ENCODE assay signal across 8 mouse cellular contexts in genomic region chr10:81429605-81430061, GRCm38 (mm10). TPM values are rescaled to one million over a fixed set of nuclear protein-coding genes. Genes with fewer than 3 reads are reported as not detected.
DNase-seq lines count a peak whose midpoint lies in the region; ATAC-seq lines count a peak whose summit lies in the region.

No protein-coding gene starts in this region.

- no peaks in the 10 kb centered on the region for H3K36me3 ChIP-seq in hindbrain, embryonic 13.5 days
- H3K36me3 ChIP-seq in limb, embryonic 11.5 days (ENCODE audit: control insufficient read depth, insufficient read depth, low read length): no peaks in the 10 kb centered on the region
- H3K36me3 ChIP-seq in midbrain, embryonic 11.5 days (ENCODE audit: control insufficient read depth, insufficient read depth, low read length): no peaks in the 10 kb centered on the region

- peak; percentile 93 for DNase-seq in NIH3T3 (ENCODE audit: low read depth)
- peak; percentile 86 for DNase-seq in cerebellum, adult 9-10 months
- DNase-seq in frontal cortex, postnatal 25 days (ENCODE audit: low spot score in 2 of 2): peak; percentile 52 to 59
- DNase-seq in limb, embryonic 11.5 days (ENCODE audit: low spot score): peak; percentile 84
- peak; percentile 94 for DNase-seq in midbrain, embryonic 11.5 days (ENCODE audit: low spot score, missing footprints)
- peak; percentile 77 for DNase-seq in spleen, adult 12 weeks (ENCODE audit: low spot score)
- no peak for DNase-seq in T-cell, adult 2 months (ENCODE audit: low spot score)

- H3K27ac ChIP-seq in hindbrain, embryonic 13.5 days: peak overlapping the region; percentile 96
- peak overlapping the region; percentile 68 for H3K27ac ChIP-seq in limb, embryonic 11.5 days (replicated peaks; ENCODE audit: low read depth, low read length)
- peak overlapping the region; percentile 67 for H3K27ac ChIP-seq in midbrain, embryonic 11.5 days (ENCODE audit: low read depth, low read length)

- H3K4me2 ChIP-seq in hindbrain, embryonic 13.5 days: peak overlapping the region; percentile 83
- peak overlapping the region; percentile 93 for H3K4me2 ChIP-seq in limb, embryonic 11.5 days (ENCODE audit: low read depth, severe bottlenecking)
- peak overlapping the region; percentile 96 for H3K4me2 ChIP-seq in midbrain, embryonic 11.5 days

- H3K4me3 ChIP-seq in hindbrain, embryonic 13.5 days: peak overlapping the region; percentile 73
- peak overlapping the region; percentile 78 for H3K4me3 ChIP-seq in limb, embryonic 11.5 days (ENCODE audit: low read depth, low read length)
- H3K4me3 ChIP-seq in midbrain, embryonic 11.5 days (ENCODE audit: low read depth, low read length): peak overlapping the region; percentile 80

- peaks cover 68% of the 10 kb centered on the region for H3K4me1 ChIP-seq in hindbrain, embryonic 13.5 days (replicated peaks)
- H3K4me1 ChIP-seq in limb, embryonic 11.5 days (ENCODE audit: control insufficient read depth, insufficient read depth, low read length): peaks cover 18% of the 10 kb centered on the region
- H3K4me1 ChIP-seq in midbrain, embryonic 11.5 days (ENCODE audit: control insufficient read depth, insufficient read depth, low read length): peaks cover 10% of the 10 kb centered on the region

- ATAC-seq in hindbrain, embryonic 13.5 days (ENCODE audit: low FRiP score): no peak
- ATAC-seq in limb, embryonic 11.5 days (ENCODE audit: insufficient number of reproducible peaks, low FRiP score, low TSS enrichment, low read depth): peak; percentile 22
- ATAC-seq in midbrain, embryonic 11.5 days (ENCODE audit: low FRiP score): peak; percentile 31

- peak overlapping the region; percentile 90 for H3K9ac ChIP-seq in hindbrain, embryonic 13.5 days
- peak overlapping the region; percentile 76 for H3K9ac ChIP-seq in limb, embryonic 11.5 days (ENCODE audit: low read length)
- peak overlapping the region; percentile 89 for H3K9ac ChIP-seq in midbrain, embryonic 11.5 days (ENCODE audit: low read length)

- under 1% methylated on average over 19 of the region's 20 CpGs for WGBS in hindbrain, embryonic 13.5 days
- 0% methylated on average over 20 of the region's 20 CpGs for WGBS in limb, embryonic 11.5 days
- under 1% methylated on average over 20 of the region's 20 CpGs for WGBS in midbrain, embryonic 11.5 days

- H3K9me3 ChIP-seq in hindbrain, embryonic 13.5 days: no peaks in the 10 kb centered on the region
- no peaks in the 10 kb centered on the region for H3K9me3 ChIP-seq in limb, embryonic 11.5 days (ENCODE audit: control insufficient read depth, low read length)
- H3K9me3 ChIP-seq in midbrain, embryonic 11.5 days (ENCODE audit: control insufficient read depth, low read length): no peaks in the 10 kb centered on the region

- peaks cover 47% of the 10 kb centered on the region for H3K27me3 ChIP-seq in hindbrain, embryonic 13.5 days
- H3K27me3 ChIP-seq in limb, embryonic 11.5 days (ENCODE audit: control insufficient read depth, insufficient read depth, low read length): peaks cover 46% of the 10 kb centered on the region
- peaks cover 57% of the 10 kb centered on the region for H3K27me3 ChIP-seq in midbrain, embryonic 11.5 days (ENCODE audit: control insufficient read depth, insufficient read depth, low read length)

RNA-seq across cellular contexts. Expression of gene Nfic, which starts 25.8 kb away (rescaled TPM):
- polyA plus RNA-seq in hindbrain, embryonic 13.5 days (2015; fragmentation: Nextera tagmentation; extraction: Ambion mirVana): 21.3 and 22.4 TPM in 2 replicates
- 16.7 and 18.7 TPM in 2 replicates for polyA plus RNA-seq in limb, embryonic 11.5 days (2014; fragmentation: Nextera tagmentation; extraction: Ambion mirVana)
- polyA plus RNA-seq in midbrain, embryonic 11.5 days (2014; fragmentation: Nextera tagmentation; extraction: Ambion mirVana): 6.6 and 6.9 TPM in 2 replicates

RNA-seq across cellular contexts. Expression of gene Smim24, which starts 36.8 kb away (rescaled TPM):
- polyA plus RNA-seq in hindbrain, embryonic 13.5 days (2015; fragmentation: Nextera tagmentation; extraction: Ambion mirVana): 1.8 TPM in 2 replicates
- polyA plus RNA-seq in limb, embryonic 11.5 days (2014; fragmentation: Nextera tagmentation; extraction: Ambion mirVana): 3.4 and 3.5 TPM in 2 replicates
- polyA plus RNA-seq in midbrain, embryonic 11.5 days (2014; fragmentation: Nextera tagmentation; extraction: Ambion mirVana): 2.3 and 2.7 TPM in 2 replicates

RNA-seq across cellular contexts. Expression of gene Gm48552, which starts 40.8 kb away (rescaled TPM):
- 2.0 and 2.3 TPM in 2 replicates for polyA plus RNA-seq in hindbrain, embryonic 13.5 days (2015; fragmentation: Nextera tagmentation; extraction: Ambion mirVana)
- 0.40 and 1.0 TPM in 2 replicates for polyA plus RNA-seq in limb, embryonic 11.5 days (2014; fragmentation: Nextera tagmentation; extraction: Ambion mirVana)
- 0.20 and 0.47 TPM in 2 replicates for polyA plus RNA-seq in midbrain, embryonic 11.5 days (2014; fragmentation: Nextera tagmentation; extraction: Ambion mirVana)

RNA-seq across cellular contexts. Expression of gene Gm48551, which starts 45.4 kb away (rescaled TPM):
- 6.5 and 8.1 TPM in 2 replicates for polyA plus RNA-seq in hindbrain, embryonic 13.5 days (2015; fragmentation: Nextera tagmentation; extraction: Ambion mirVana)
- polyA plus RNA-seq in limb, embryonic 11.5 days (2014; fragmentation: Nextera tagmentation; extraction: Ambion mirVana): 2.1 and 2.8 TPM in 2 replicates
- 2.7 and 2.9 TPM in 2 replicates for polyA plus RNA-seq in midbrain, embryonic 11.5 days (2014; fragmentation: Nextera tagmentation; extraction: Ambion mirVana)

RNA-seq across cellular contexts. Expression of gene Dohh, which starts 45.4 kb away (rescaled TPM):
- 72.1 and 74.8 TPM in 2 replicates for polyA plus RNA-seq in hindbrain, embryonic 13.5 days (2015; fragmentation: Nextera tagmentation; extraction: Ambion mirVana)
- polyA plus RNA-seq in limb, embryonic 11.5 days (2014; fragmentation: Nextera tagmentation; extraction: Ambion mirVana): 53.7 and 55.7 TPM in 2 replicates
- 43.3 and 53.7 TPM in 2 replicates for polyA plus RNA-seq in midbrain, embryonic 11.5 days (2014; fragmentation: Nextera tagmentation; extraction: Ambion mirVana)
